25 mouse cellular contexts compared by ENCODE assay signal in the genomic region with DNA sequence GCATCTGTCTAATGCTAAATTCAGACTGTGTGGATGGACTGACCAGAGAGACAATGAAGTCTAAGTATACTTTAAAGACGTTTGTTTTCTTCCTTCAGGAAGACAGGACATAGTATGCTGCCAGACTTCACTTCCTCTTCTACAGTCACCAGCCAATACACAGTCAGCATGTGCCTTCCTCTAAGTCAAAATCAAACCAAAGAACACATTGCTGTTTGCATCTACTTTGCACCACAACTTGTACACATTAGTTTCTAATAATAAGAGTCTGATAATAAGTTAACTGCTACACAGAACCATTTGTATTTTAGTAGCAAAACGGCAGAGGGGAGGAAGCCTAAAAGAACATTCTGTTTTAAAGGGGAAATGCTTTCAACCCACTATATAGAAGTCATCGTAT. TPM values are rescaled to one million over a fixed set of nuclear protein-coding genes. Genes with fewer than 3 reads are reported as not detected.
DNase-seq lines count a peak whose midpoint lies in the region; ATAC-seq and TF ChIP-seq lines count a peak whose summit lies in the region.
"Had no signal": no experiment of that assay in that cellular context is flagged by ENCODE, and none has a peak within 500 bp of the region (broad histone marks: within the 10 kb centered on the region; RNA-seq: fewer than 3 reads in every experiment).

No protein-coding gene starts in this region.

- 43% methylated on average over 3 of the region's 3 CpGs for WGBS in kidney, adult 2 months
- WGBS in kidney, embryonic 15.5 days = 46% methylated on average over 3 of the region's 3 CpGs

- no peak overlapping the region for H3K4me3 ChIP-seq in kidney, adult 2 months (ENCODE audit: insufficient read depth, low read depth, low read length)
- no peak overlapping the region for H3K4me3 ChIP-seq in kidney, embryonic 15.5 days (replicated peaks)
- H3K4me3 ChIP-seq: embryonic facial prominence, embryonic 13.5 days; erythroblast, embryonic 14.5 days; forebrain, embryonic 13.5 days; hindbrain, embryonic 15.5 days; intestine, embryonic 15.5 days; limb, embryonic 15.5 days; liver, embryonic 15.5 days; midbrain, embryonic 12.5 days; stomach, embryonic 15.5 days had no signal

- TF ChIP-seq CTCF in kidney, adult 2 months (conservative IDR thresholded peaks at IDR 0.05; ENCODE audit: insufficient read depth, insufficient read length, low read depth, low read length) = no peak

- no peaks in the 10 kb centered on the region for H3K4me1 ChIP-seq in kidney, adult 2 months (ENCODE audit: control insufficient read depth, insufficient read depth, low read length)
- no peaks in the 10 kb centered on the region for H3K4me1 ChIP-seq in kidney, embryonic 15.5 days
- H3K4me1 ChIP-seq: forebrain, embryonic 13.5 days; hindbrain, embryonic 15.5 days; intestine, embryonic 15.5 days; midbrain, embryonic 12.5 days; stomach, embryonic 15.5 days had no signal

- DNase-seq in kidney, adult 2 months = no peak
- peak; percentile 34 to 42 for DNase-seq in spleen, postnatal 36 days (ENCODE audit: low spot score in 2 of 2)
- no peak for DNase-seq in spleen, adult 18-20 months
- peak; percentile 26 for DNase-seq in induced T-regulatory cell, adult 2 months (ENCODE audit: low read depth)
- DNase-seq in cerebellum, adult 11 months = no peak
- DNase-seq in frontal cortex, adult 2 months (ENCODE audit: extremely low spot score in 1 of 2, low spot score in 1 of 2) = no peak
- DNase-seq: adrenal gland, postnatal 36 days; cerebellum, adult 18-20 months; cerebellum, postnatal 25 days; embryo, embryonic 11 days; kidney, adult 9 months; kidney, postnatal 36 days; left cerebral cortex, postnatal 4 days; thymus, postnatal 25 days had no signal

- H3K27me3 ChIP-seq in kidney, adult 2 months (replicated peaks; ENCODE audit: control insufficient read depth, insufficient read depth, low read length) = no peaks in the 10 kb centered on the region
- H3K27me3 ChIP-seq in kidney, embryonic 15.5 days = peaks cover 4% of the 10 kb centered on the region; the same call in 1 of the 2 replicates
- H3K27me3 ChIP-seq: embryonic facial prominence, embryonic 13.5 days; forebrain, embryonic 13.5 days; hindbrain, embryonic 15.5 days; intestine, embryonic 15.5 days; limb, embryonic 15.5 days; liver, embryonic 15.5 days; midbrain, embryonic 12.5 days; stomach, embryonic 15.5 days had no signal

- no peak overlapping the region for H3K4me2 ChIP-seq in kidney, embryonic 15.5 days
- H3K4me2 ChIP-seq: embryonic facial prominence, embryonic 13.5 days; forebrain, embryonic 13.5 days; heart, embryonic 11.5 days; hindbrain, embryonic 15.5 days; intestine, embryonic 15.5 days; limb, embryonic 15.5 days; liver, embryonic 15.5 days; midbrain, embryonic 12.5 days; stomach, embryonic 15.5 days had no signal

- ATAC-seq in kidney, embryonic 15.5 days (replicated peaks; ENCODE audit: low FRiP score) = no peak
- ATAC-seq: forebrain, embryonic 13.5 days; intestine, embryonic 15.5 days had no signal

- H3K36me3 ChIP-seq in kidney, adult 2 months (ENCODE audit: control insufficient read depth, insufficient read depth, low read length) = no peaks in the 10 kb centered on the region
- H3K36me3 ChIP-seq in kidney, embryonic 15.5 days = no peaks in the 10 kb centered on the region
- H3K36me3 ChIP-seq: embryonic facial prominence, embryonic 13.5 days; hindbrain, embryonic 15.5 days; intestine, embryonic 15.5 days; limb, embryonic 15.5 days; liver, embryonic 15.5 days; midbrain, embryonic 12.5 days; stomach, embryonic 15.5 days had no signal

- H3K9ac ChIP-seq in kidney, embryonic 15.5 days = no peak overlapping the region
- H3K9ac ChIP-seq: embryonic facial prominence, embryonic 13.5 days; forebrain, embryonic 13.5 days; hindbrain, embryonic 15.5 days; intestine, embryonic 15.5 days; limb, embryonic 15.5 days; liver, embryonic 15.5 days; midbrain, embryonic 12.5 days; stomach, embryonic 15.5 days had no signal

- H3K9me3 ChIP-seq in kidney, embryonic 15.5 days (replicated peaks) = no peaks in the 10 kb centered on the region
- H3K9me3 ChIP-seq: embryonic facial prominence, embryonic 13.5 days; forebrain, embryonic 13.5 days; hindbrain, embryonic 15.5 days; intestine, embryonic 15.5 days; limb, embryonic 15.5 days; liver, embryonic 15.5 days; midbrain, embryonic 12.5 days; stomach, embryonic 15.5 days had no signal

- no peak for TF ChIP-seq POLR2A in kidney, adult 2 months (IDR thresholded peaks at IDR 0.05; ENCODE audit: low read depth, low read length)

- H3K27ac ChIP-seq in kidney, adult 2 months (ENCODE audit: insufficient read depth, low read depth, low read length) = 0 out of 2 replicates have a peak overlapping the region, but pooled peaks have one; percentile 18
- H3K27ac ChIP-seq in kidney, embryonic 15.5 days = no peak overlapping the region
- H3K27ac ChIP-seq: embryonic facial prominence, embryonic 13.5 days; forebrain, embryonic 13.5 days; hindbrain, embryonic 15.5 days; intestine, embryonic 15.5 days; limb, embryonic 15.5 days; liver, embryonic 15.5 days; midbrain, embryonic 12.5 days; stomach, embryonic 15.5 days had no signal

RNA-seq across cellular contexts. Expression of gene Fam126a, which starts 4.5 kb away (rescaled TPM):
- 3.2 and 4.4 TPM in 2 replicates for polyA plus RNA-seq in kidney, adult 2 months (2012; rRNA removed)
- 23.2 and 24.4 TPM in 2 replicates for polyA plus RNA-seq in kidney, embryonic 15.5 days (2015; fragmentation: Nextera tagmentation; extraction: Ambion mirVana)
- polyA plus RNA-seq in frontal cortex, adult 2 months (2012; rRNA removed) = 20.8 and 21.9 TPM in 2 replicates

Comparison
In these comparisons a context has a peak if more than half of its experiments do, and no peak if none do; other contexts are left out.
1. DNase-seq: peak in spleen, postnatal 36 days (2 of 2) and induced T-regulatory cell, adult 2 months (single experiment); none in kidney, adult 2 months (single experiment), spleen, adult 18-20 months (0 of 2), cerebellum, adult 11 months (single experiment) and frontal cortex, adult 2 months (0 of 2).